Mouse (Mus musculus) monocyte, adult 2 months (primary cell): ENCODE data around the gene Xlr5c.
"Not testable (repeated sequence)": the region's sequence is repeated elsewhere in the genome, so short reads cannot be mapped to it uniquely, and the experiment has no call there.

Experiments used
- DNase-seq, 2 experiments: peaks; one replicate each; pipeline ENCODE4 v3.0.0; 2022; ENCODE audit warnings: low spot score in 2 of 2, low read depth in 1 of 2

Xlr5c gene

GRCm38 (mm10) chrX:73292876-73293275 lies at the start of gene Xlr5c, which contains the start of gene Xlr5a:
TSS of gene Xlr5c (minus strand) at chrX:73292976.
TSS of gene Xlr5a (minus strand) at chrX:73292976.
- not testable (repeated sequence) for DNase-seq

GRCm38 (mm10) chrX:73342483-73342895 lies 49.7 kb upstream of the Xlr5c start, which contains the start of gene Zfp275:
TSS of gene Zfp275 (plus strand) at chrX:73342621.
- peak in 1 of 2 experiments; percentile 9 for DNase-seq

GRCm38 (mm10) chrX:73342068-73342467 lies 49.3 kb upstream of the Xlr5c start:
- DNase-seq, result no peak

GRCm38 (mm10) chrX:73341473-73341872 lies 48.7 kb upstream of the Xlr5c start:
- no peak for DNase-seq

GRCm38 (mm10) chrX:73336740-73337139 lies 44.0 kb upstream of the Xlr5c start, which contains the start of gene Gm45015:
TSS of gene Gm45015 (minus strand) at chrX:73336840.
- no peak for DNase-seq

GRCm38 (mm10) chrX:73333548-73333947 lies 40.8 kb upstream of the Xlr5c start:
- no peak for DNase-seq

- DNase-seq, result no peak
These were observed 34.4 kb upstream of the Xlr5c start for GRCm38 (mm10) chrX:73327215-73327614.

- DNase-seq, result no peak
These were observed 28.3 kb upstream of the Xlr5c start for GRCm38 (mm10) chrX:73321029-73321428.

GRCm38 (mm10) chrX:73312522-73312921 lies 19.7 kb upstream of the Xlr5c start:
- no peak for DNase-seq

GRCm38 (mm10) chrX:73295745-73296144 lies 3.0 kb upstream of the Xlr5c start:
- not testable (repeated sequence) for DNase-seq

GRCm38 (mm10) chrX:73265270-73265669 lies 27.5 kb downstream of the Xlr5c start, which contains the start of gene Xlr3c:
TSS of gene Xlr3c (minus strand) at chrX:73265390.
- not testable (repeated sequence) for DNase-seq

- DNase-seq, result not testable (repeated sequence)
These were observed 30.3 kb downstream of the Xlr5c start for GRCm38 (mm10) chrX:73262428-73262827.

- not testable (repeated sequence) for DNase-seq
These were observed 49.9 kb downstream of the Xlr5c start, which contains the start of gene Xlr4c for GRCm38 (mm10) chrX:73242821-73243325. TSS of gene Xlr4c (minus strand) at chrX:73243130.
